Mouse (Mus musculus): ENCODE measurements around the gene Sox2. TPM values are rescaled to one million over a fixed set of nuclear protein-coding genes. Genes with fewer than 3 reads are reported as not detected.

Sox2 gene
- polyA plus RNA-seq (2012; fragmentation: generic; extraction: Trizol) = 1 to 10 TPM in 1 of 2 experiments, under 1 TPM in 1; 0.94 to 2.5 TPM

GRCm38 (mm10) chr3:34649726-34650620 lies at the start of gene Sox2:
Gene Sox2, plus strand, starts transcription at chr3:34650405.

